Mouse (Mus musculus) lung, adult 2 months (tissue): ENCODE measurements at regions not wholly inside any gene's neighbourhood (a gene's known extent, or its start where the extent isn't known, plus 50 kb on each side); places are given as distances from the start of the nearest gene placed in this dataset.

Source experiments
- DNase-seq: peaks from one replicate; pipeline ENCODE4 v3.0.0; 2022
- H3K4me1 ChIP-seq: fragments of 200-500 bp; 2 replicates; pipeline ENCODE4 v1.6.1; 2011; ENCODE audit warnings: low read length; ENCODE audit not compliant: control insufficient read depth, insufficient read depth
- H3K4me3 ChIP-seq: fragments of 200-500 bp; replicated peaks from 2 replicates; pipeline ENCODE3; 2011; ENCODE audit warnings: low read depth, mild to moderate bottlenecking, control low read depth, low read length; ENCODE audit errors: extremely low read depth
- CTCF ChIP-seq: fragments of 200-500 bp; IDR thresholded peaks from 2 replicates; pipeline ENCODE4 v1.5.1; 2011; ENCODE audit warnings: mild to moderate bottlenecking, low read length, control low read depth; ENCODE audit not compliant: insufficient read depth
- POLR2A ChIP-seq: fragments of 200-500 bp; IDR thresholded peaks from 2 replicates; pipeline ENCODE4 v1.6.1; 2011; ENCODE audit warnings: low read depth, mild to moderate bottlenecking, control low read depth, low read length, borderline replicate concordance; ENCODE audit errors: extremely low read depth
- WGBS: fragments of 180-500 bp; shearing (Covaris S2); methylation state at CpG from one replicate; pipeline ENCODE4 v1.1.7; 2018; 5-methylcytosine and 5-hydroxymethylcytosine counted together

DNA sequence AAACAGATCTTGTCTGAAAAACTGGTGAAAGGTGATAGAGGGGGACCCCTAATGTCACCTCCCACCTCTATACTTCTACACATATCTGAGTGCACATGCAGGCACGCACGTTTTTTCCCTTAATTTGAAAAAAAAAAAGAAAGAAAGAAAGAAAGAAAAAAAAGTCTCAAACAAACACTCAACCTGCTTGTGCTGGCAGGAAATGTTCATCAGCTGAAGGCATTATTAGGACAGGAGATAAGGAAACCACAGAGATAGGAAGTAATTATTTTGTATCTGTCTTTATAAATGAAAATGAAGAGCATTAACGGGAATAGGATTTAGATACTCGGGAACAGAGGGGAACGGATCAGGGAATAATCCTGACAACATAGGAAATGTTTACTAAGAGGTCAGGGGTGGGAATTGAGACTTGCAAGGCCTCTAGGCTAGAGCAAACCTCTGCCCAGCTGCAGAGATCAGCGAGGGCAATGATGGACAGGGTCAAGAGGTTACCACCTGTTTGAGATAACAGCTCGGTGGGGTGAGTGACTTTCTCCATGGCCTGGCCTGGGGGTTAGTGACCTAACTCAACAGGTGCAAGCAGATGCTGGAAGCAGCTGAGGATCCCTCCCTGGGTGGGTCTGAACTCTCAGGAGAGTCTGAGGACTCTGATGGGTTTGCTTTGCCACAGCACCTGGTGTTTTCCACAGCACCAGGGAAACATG is 129.7 kb upstream of the Cadm1 start:
- no peak overlapping the region for H3K4me3 ChIP-seq
- WGBS = 32% methylated on average over 7 of the region's 7 CpGs
- DNase-seq = no peak
- H3K4me1 ChIP-seq = no peaks in the 10 kb centered on the region
- TF ChIP-seq POLR2A (no peak), CTCF (no peak)

- TF ChIP-seq POLR2A (no peak), CTCF (no peak)
- no peak overlapping the region for H3K4me3 ChIP-seq
- no peaks in the 10 kb centered on the region for H3K4me1 ChIP-seq
- DNase-seq = no peak
- 86% methylated on average over 11 of the region's 11 CpGs for WGBS
These were observed 128.5 kb upstream of the Cadm1 start for GRCm38 (mm10) chr9:47401511-47401910.

DNA sequence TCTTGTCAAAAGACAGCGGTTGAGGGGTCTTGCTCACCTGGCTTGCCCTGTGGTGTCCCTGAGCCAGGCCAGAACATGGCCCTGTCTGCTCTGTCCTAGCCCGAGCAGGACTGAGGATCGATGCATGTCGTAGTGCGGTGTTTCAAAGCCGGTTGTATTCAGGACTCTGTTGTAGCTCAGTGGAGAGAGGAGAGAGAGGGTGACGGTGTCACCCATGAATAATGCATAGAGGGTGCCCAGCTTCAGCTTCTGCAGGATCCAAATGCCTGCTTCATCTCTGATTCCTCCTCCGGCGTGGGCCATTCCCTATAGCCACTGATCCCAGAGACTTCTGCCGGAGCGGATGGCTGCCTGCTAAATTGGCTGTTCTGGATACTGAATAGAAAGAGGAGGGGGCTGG is 126.7 kb upstream of the Cadm1 start:
- WGBS = 92% methylated on average over 11 of the region's 11 CpGs
- TF ChIP-seq CTCF = no peak
- TF ChIP-seq POLR2A = no peak

DNA sequence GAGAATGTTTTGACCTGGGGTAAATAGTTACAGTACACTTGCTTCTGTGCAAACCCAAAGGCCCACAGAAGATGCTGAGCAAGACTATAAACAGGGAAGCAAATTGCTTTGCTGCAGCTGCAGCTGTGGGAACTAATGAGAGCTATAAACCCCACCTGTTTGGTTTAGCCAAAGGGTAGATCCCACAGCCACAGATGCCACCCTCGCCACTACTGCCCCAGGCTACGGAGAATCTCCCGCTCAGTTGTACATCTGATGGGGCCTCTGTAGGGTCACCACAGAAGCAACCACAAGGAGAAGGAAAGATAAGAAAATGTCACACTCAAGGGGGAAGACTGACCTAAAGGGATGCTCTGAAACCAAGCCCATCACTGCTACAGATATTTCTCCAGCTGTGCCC is 125.2 kb upstream of the Cadm1 start:
- DNase-seq = no peak
- Histone ChIP-seq H3K4me3 (no peak overlapping the region), H3K4me1 (peaks cover 2% of the 10 kb centered on the region; the same call in 1 of the 2 replicates)
- no peak for TF ChIP-seq CTCF
- TF ChIP-seq POLR2A = no peak
- WGBS = 89% methylated on average over 3 of the region's 3 CpGs

More for the DNA sequence above, 126.7 kb upstream of the Cadm1 start:
- no peak for DNase-seq
- Histone ChIP-seq H3K4me1 (peaks cover 2% of the 10 kb centered on the region; the same call in 1 of the 2 replicates), H3K4me3 (no peak overlapping the region)

DNA sequence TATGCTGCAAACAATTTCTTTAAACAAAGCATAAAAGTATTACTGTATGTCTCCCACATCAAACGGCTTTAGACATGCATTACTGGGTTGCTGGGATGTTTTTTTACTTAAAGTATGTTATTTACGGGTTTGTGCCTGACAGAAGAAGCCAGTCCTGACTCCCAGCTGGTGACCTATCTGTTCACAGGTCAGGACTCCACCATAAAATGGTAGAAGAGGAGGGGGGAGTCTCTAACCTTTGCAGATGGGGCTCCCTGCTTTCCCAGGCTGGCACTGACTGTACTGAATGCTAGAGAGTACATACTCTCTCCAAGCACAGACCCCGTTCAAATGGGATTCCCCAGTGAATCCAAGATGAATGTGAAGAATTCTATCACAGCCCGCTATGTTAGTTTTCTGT is 124.4 kb upstream of the Cadm1 start:
- WGBS = 80% methylated on average over 4 of the region's 4 CpGs
- no peak for DNase-seq
- TF ChIP-seq CTCF (no peak), POLR2A (no peak)
- Histone ChIP-seq H3K4me3 (no peak overlapping the region), H3K4me1 (peaks cover 2% of the 10 kb centered on the region; the same call in 1 of the 2 replicates)

DNA sequence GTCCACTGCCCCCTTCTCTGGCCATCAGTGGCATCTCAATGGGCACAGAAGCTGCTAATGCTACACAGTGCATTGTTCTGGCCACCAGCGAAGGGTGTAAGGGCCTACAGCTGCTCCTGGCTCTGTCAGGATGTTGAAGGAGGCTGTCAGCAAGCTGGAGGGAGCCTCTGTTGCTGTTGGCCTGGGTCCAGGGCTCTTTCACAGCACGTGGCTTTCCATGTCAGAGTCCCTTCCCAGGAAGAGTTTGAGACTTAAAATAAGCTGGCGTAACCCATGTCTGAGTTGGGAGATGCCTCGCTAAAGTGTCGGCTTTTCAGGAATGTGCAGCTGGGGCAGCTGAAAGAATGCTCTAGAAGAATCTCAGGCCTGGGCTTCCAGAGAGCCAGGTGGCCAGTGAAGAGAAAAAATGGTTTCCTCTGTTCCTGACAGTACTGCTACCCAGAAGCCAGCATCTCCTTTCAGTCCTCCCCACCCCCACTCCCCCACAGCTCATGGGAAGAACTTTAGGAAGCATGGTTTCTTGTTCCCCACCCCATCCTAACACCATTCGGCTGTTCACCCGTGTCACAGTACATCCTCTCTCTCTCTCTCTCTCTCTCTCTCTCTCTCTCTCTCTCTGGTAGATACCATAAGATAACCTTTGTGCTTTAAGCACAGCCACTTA is 122.8 kb upstream of the Cadm1 start:
- TF ChIP-seq POLR2A (no peak), CTCF (no peak)
- DNase-seq = peak; percentile 30
- no peak overlapping the region for H3K4me3 ChIP-seq
- H3K4me1 ChIP-seq = peaks cover 2% of the 10 kb centered on the region; the same call in 1 of the 2 replicates
- 22% methylated on average over 7 of the region's 7 CpGs for WGBS

GRCm38 (mm10) chr9:47408061-47408460 is 121.9 kb upstream of the Cadm1 start:
- WGBS = 65% methylated on average over 4 of the region's 4 CpGs

DNA sequence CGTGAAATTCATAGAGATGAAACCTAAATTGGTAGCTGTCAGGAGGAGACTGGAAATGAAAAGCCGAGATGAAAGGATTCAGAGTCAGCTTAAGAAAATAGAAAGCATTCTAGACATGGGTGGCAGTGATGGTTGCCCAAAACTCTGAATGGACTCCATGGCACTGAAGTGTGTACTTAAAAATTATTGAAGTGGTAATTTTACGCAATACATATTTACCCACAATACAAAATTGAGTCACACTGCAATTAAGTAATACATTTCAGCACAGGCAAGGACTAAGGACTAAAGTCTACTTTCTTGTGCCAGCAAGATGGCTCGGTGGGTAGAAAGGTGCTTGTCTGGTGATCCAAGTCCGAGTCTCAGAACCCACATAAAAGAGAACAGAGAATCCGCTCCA is 120.4 kb upstream of the Cadm1 start:
- Histone ChIP-seq H3K4me3 (no peak overlapping the region), H3K4me1 (peaks cover 4% of the 10 kb centered on the region)
- TF ChIP-seq POLR2A (no peak), CTCF (no peak)
- WGBS = 71% methylated on average over 6 of the region's 6 CpGs
- DNase-seq = no peak

More at GRCm38 (mm10) chr9:47408061-47408460, 121.9 kb upstream of the Cadm1 start:
- peaks cover 2% of the 10 kb centered on the region; the same call in 1 of the 2 replicates for H3K4me1 ChIP-seq
- no peak for DNase-seq
- TF ChIP-seq CTCF (no peak), POLR2A (no peak)
- no peak overlapping the region for H3K4me3 ChIP-seq

- Histone ChIP-seq H3K4me1 (peaks cover 2% of the 10 kb centered on the region; the same call in 1 of the 2 replicates), H3K4me3 (no peak overlapping the region)
- no peak for DNase-seq
- 60% methylated on average over 2 of the region's 2 CpGs for WGBS
- no peak for TF ChIP-seq POLR2A
- no peak for TF ChIP-seq CTCF
These were observed 117.2 kb upstream of the Cadm1 start for GRCm38 (mm10) chr9:47412786-47413185.

GRCm38 (mm10) chr9:47414350-47414988 is 115.5 kb upstream of the Cadm1 start:
- DNase-seq = peak; percentile 58
- WGBS = 64% methylated on average over 8 of the region's 8 CpGs
- H3K4me3 ChIP-seq = no peak overlapping the region
- peaks cover 2% of the 10 kb centered on the region; the same call in 1 of the 2 replicates for H3K4me1 ChIP-seq
- TF ChIP-seq POLR2A (no peak), CTCF (no peak)
